Mouse (Mus musculus) forebrain, embryonic 10.5 days (tissue): Measurements from ENCODE around the gene Prkn. TPM values are rescaled to one million over a fixed set of nuclear protein-coding genes. Genes with fewer than 3 reads are reported as not detected.

Experiments used
- DNase-seq: peaks from one replicate; pipeline ENCODE4 v3.0.0-alpha.2; 2017; ENCODE audit warnings: low spot score; ENCODE audit errors: extremely low spot score
- H3K27ac ChIP-seq: fragments of 300-500 bp; sonication (generic); 2 replicates; pipeline ENCODE4 v1.5.1; 2016; ENCODE audit warnings: mild to moderate bottlenecking
- H3K27me3 ChIP-seq: fragments of 300-500 bp; sonication (generic); 2 replicates; pipeline ENCODE4 v1.6.1; 2016; ENCODE audit warnings: mild to moderate bottlenecking; ENCODE audit not compliant: poor library complexity, severe bottlenecking
- H3K36me3 ChIP-seq: fragments of 300-500 bp; sonication (generic); replicated peaks from 2 replicates; pipeline ENCODE4 v1.6.1; 2016; ENCODE audit warnings: mild to moderate bottlenecking, moderate library complexity
- H3K4me1 ChIP-seq: fragments of 300-500 bp; sonication (generic); 2 replicates; pipeline ENCODE4 v1.6.1; 2016
- H3K4me3 ChIP-seq: fragments of 300-500 bp; sonication (generic); 2 replicates; pipeline ENCODE4 v1.5.1; 2016; ENCODE audit warnings: mild to moderate bottlenecking, moderate library complexity
- H3K9me3 ChIP-seq: fragments of 300-500 bp; sonication (generic); 2 replicates; pipeline ENCODE4 v1.6.1; 2016; ENCODE audit warnings: mild to moderate bottlenecking, moderate library complexity
- WGBS: fragments of 180-500 bp; shearing (Covaris S2); methylation state at CpG from one replicate; pipeline ENCODE4 v1.1.7; 2016; 5-methylcytosine and 5-hydroxymethylcytosine counted together
- polyA plus RNA-seq: library from polyadenylated mRNA; unstranded; fragments of >200 nt; fragmentation: Nextera tagmentation; extraction: Ambion mirVana; gene quantifications from 2 replicates; pipeline ENCODE4 v1.2.1, GENCODE M21; 2016

The Prkn gene
- polyA plus RNA-seq, 1 experiment from 2014 or later: 0.81 TPM

- no peak overlapping the region for H3K4me3 ChIP-seq
- H3K4me1 ChIP-seq: peaks cover 5% of the 10 kb centered on the region; the same call in 1 of the 2 replicates
- no peaks in the 10 kb centered on the region for H3K9me3 ChIP-seq
- no peak for DNase-seq
- WGBS: 79% methylated on average over 3 of the region's 3 CpGs
- H3K36me3 ChIP-seq: no peaks in the 10 kb centered on the region
- no peaks in the 10 kb centered on the region for H3K27me3 ChIP-seq
- no peak overlapping the region for H3K27ac ChIP-seq
These were observed 493.6 kb downstream of the Prkn start for GRCm38 (mm10) chr17:11333741-11334140.

DNA sequence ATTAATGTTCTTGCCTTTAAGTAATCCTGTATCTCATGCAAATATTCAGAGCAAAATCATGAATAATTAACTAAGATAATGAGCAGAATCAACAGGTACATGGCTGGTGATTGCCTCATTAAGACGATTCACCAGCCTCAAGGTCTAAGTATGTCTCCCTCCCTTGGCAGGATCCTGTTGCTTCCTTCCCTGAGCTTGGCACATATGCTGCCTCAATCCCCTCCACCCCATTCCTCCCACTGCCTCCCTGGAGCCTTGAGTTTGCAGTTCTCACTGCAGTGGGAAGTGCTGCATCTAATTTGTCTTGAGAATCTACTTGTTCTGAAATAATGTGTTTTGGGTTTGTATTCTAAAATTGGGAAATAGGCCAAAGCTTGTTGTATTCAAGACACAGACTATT, 496.0 kb downstream of the Prkn start:
- no peaks in the 10 kb centered on the region for H3K36me3 ChIP-seq
- H3K4me1 ChIP-seq: peaks cover 5% of the 10 kb centered on the region; the same call in 1 of the 2 replicates
- DNase-seq: no peak
- no peaks in the 10 kb centered on the region for H3K9me3 ChIP-seq
- H3K27me3 ChIP-seq: no peaks in the 10 kb centered on the region
- no peak overlapping the region for H3K4me3 ChIP-seq
- no peak overlapping the region for H3K27ac ChIP-seq
- 82% methylated on average over 1 of the region's 1 CpGs for WGBS

- Histone ChIP-seq H3K9me3 (no peaks in the 10 kb centered on the region), H3K27me3 (no peaks in the 10 kb centered on the region), H3K4me1 (no peaks in the 10 kb centered on the region), H3K27ac (no peak overlapping the region), H3K4me3 (no peak overlapping the region), H3K36me3 (no peaks in the 10 kb centered on the region)
- 88% methylated on average over 4 of the region's 4 CpGs for WGBS
- no peak for DNase-seq
These were observed 500.2 kb downstream of the Prkn start for GRCm38 (mm10) chr17:11340368-11340767.

- WGBS: 100% methylated on average over 1 of the region's 1 CpGs
- DNase-seq: no peak
- Histone ChIP-seq H3K27me3 (no peaks in the 10 kb centered on the region), H3K4me1 (no peaks in the 10 kb centered on the region), H3K9me3 (no peaks in the 10 kb centered on the region), H3K27ac (no peak overlapping the region), H3K4me3 (no peak overlapping the region), H3K36me3 (no peaks in the 10 kb centered on the region)
These were observed 506.1 kb downstream of the Prkn start for GRCm38 (mm10) chr17:11346310-11346709.

GRCm38 (mm10) chr17:11352778-11353552, 512.8 kb downstream of the Prkn start:
- Histone ChIP-seq H3K36me3 (no peaks in the 10 kb centered on the region), H3K4me1 (no peaks in the 10 kb centered on the region), H3K27me3 (no peaks in the 10 kb centered on the region), H3K9me3 (no peaks in the 10 kb centered on the region), H3K4me3 (no peak overlapping the region), H3K27ac (no peak overlapping the region)
- 56% methylated on average over 1 of the region's 1 CpGs for WGBS
- DNase-seq: no peak

GRCm38 (mm10) chr17:11353553-11353945, 513.4 kb downstream of the Prkn start:
- 96% methylated on average over 4 of the region's 4 CpGs for WGBS
- Histone ChIP-seq H3K9me3 (no peaks in the 10 kb centered on the region), H3K27me3 (no peaks in the 10 kb centered on the region), H3K27ac (no peak overlapping the region), H3K4me3 (no peak overlapping the region), H3K36me3 (no peaks in the 10 kb centered on the region), H3K4me1 (no peaks in the 10 kb centered on the region)
- DNase-seq: no peak

GRCm38 (mm10) chr17:11354348-11354747, 514.2 kb downstream of the Prkn start:
- Histone ChIP-seq H3K4me1 (no peaks in the 10 kb centered on the region), H3K36me3 (no peaks in the 10 kb centered on the region), H3K4me3 (no peak overlapping the region), H3K27me3 (no peaks in the 10 kb centered on the region), H3K27ac (no peak overlapping the region), H3K9me3 (no peaks in the 10 kb centered on the region)
- no peak for DNase-seq
- whole genome bisulfite sequencing: 86% methylated on average over 7 of the region's 7 CpGs

GRCm38 (mm10) chr17:11375461-11375860, 535.3 kb downstream of the Prkn start:
- DNase-seq: no peak
- H3K27me3 ChIP-seq: no peaks in the 10 kb centered on the region
- H3K27ac ChIP-seq: no peak overlapping the region
- H3K36me3 ChIP-seq: no peaks in the 10 kb centered on the region
- no peaks in the 10 kb centered on the region for H3K4me1 ChIP-seq
- WGBS: 89% methylated on average over 2 of the region's 2 CpGs
- no peaks in the 10 kb centered on the region for H3K9me3 ChIP-seq
- no peak overlapping the region for H3K4me3 ChIP-seq

DNA sequence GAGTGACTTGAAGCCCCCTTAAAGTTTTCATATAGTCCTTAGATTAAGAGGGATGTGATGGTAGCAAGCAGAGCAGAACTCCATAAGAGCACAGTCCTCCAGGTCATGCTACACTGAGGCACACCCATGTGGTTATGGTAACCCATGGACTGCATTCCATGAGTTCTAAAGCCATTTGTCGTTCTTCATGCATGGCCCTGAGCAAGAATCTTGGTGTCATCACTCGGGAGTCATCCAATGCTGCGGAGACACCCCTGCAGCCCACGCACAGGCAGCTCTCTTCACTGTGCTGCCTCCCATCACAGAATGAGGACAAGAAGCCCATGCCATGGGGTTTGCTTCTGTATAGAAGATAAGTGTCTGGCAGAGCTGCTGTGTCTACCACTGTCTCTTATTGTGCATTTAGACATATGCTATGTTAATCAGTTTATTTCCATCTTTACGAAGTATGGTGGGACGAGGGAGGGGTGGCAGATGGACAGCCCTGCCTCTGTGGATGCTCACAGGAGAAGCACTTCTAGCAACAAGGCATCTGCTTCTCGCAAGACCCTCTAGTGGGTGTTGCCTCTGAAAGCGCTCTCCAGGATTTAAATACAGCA, 543.3 kb downstream of the Prkn start:
- Histone ChIP-seq H3K27me3 (no peaks in the 10 kb centered on the region), H3K9me3 (no peaks in the 10 kb centered on the region), H3K27ac (no peak overlapping the region), H3K4me1 (no peaks in the 10 kb centered on the region), H3K4me3 (no peak overlapping the region), H3K36me3 (no peaks in the 10 kb centered on the region)
- WGBS: 94% methylated on average over 8 of the region's 8 CpGs
- no peak for DNase-seq

DNA sequence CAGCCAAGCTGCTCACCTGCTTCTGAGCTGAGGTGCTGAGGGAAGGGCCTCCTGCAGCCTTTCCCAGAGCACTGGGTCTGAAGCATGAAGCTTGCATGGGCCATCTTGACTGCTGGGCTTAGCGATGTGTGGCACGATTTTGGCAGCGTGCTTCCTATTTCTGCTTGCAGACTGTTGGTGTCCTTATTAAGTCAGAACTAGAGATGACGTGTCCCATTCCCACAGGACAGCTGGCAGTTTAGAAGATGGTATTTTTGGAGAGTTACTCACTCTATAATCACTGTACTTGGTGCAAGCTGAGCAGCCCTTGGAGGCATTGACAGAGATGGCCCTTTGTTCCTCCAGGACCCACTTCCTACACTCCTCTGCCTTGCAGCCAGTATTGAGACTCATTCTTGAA, 545.1 kb downstream of the Prkn start:
- Histone ChIP-seq H3K9me3 (no peaks in the 10 kb centered on the region), H3K27me3 (no peaks in the 10 kb centered on the region), H3K27ac (no peak overlapping the region), H3K4me3 (no peak overlapping the region), H3K4me1 (no peaks in the 10 kb centered on the region), H3K36me3 (no peaks in the 10 kb centered on the region)
- WGBS: 88% methylated on average over 4 of the region's 4 CpGs
- no peak for DNase-seq

DNA sequence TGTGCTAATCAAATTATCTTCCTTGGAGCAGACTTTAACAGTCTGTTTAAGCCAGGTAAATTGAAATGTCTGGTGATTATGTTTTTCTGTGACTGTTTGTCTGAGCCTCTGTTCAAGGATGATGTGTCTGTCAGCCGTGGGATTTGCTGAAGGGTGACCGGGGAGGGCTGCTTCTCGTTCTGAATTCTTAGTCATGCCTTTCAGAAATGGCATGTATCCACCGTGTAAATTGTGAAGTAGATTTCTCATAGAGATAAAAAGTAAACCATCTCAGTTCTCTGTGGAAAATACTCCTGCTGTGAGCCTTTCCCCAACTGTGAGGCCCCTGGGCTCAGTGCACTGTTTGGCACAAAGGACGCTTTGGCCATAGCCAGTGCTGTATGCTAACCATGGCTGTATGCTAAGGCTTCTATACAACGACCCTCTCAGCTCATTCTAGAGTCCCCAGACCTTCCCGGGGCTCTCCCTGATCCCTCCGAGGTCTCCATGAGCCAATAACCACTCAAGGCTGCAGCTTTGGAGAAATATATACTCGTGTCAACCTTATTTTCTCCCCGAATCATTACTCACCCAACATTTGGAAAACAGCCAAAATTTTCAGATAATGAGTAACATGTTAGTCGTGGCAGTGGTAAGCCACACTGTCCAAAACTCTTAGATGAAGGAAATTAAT, 552.6 kb downstream of the Prkn start:
- H3K27me3 ChIP-seq: no peaks in the 10 kb centered on the region
- DNase-seq: no peak
- H3K4me1 ChIP-seq: no peaks in the 10 kb centered on the region
- no peak overlapping the region for H3K4me3 ChIP-seq
- H3K9me3 ChIP-seq: no peaks in the 10 kb centered on the region
- H3K27ac ChIP-seq: no peak overlapping the region
- no peaks in the 10 kb centered on the region for H3K36me3 ChIP-seq
- 85% methylated on average over 11 of the region's 11 CpGs for WGBS

DNA sequence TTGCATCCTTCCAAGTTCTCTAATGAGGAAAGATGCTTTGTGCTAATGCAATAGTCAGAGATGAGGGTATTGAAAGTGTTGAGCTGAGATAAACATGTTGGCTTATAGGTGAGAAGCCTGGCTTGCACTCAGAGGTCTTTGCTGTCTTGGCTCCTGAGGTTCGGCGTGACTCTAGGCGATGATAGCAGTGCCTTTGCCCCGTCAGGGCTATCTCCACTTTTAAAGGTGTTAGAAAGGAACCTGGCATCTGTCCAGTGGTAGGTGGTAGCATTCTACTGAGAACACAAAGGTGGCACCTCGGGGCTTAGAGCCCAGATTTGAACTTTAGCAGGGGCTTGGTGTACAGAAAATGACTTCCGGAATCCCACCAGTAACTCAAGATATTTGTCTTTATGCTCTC, 554.4 kb downstream of the Prkn start:
- no peaks in the 10 kb centered on the region for H3K27me3 ChIP-seq
- H3K4me3 ChIP-seq: no peak overlapping the region
- H3K27ac ChIP-seq: no peak overlapping the region
- DNase-seq: no peak
- H3K9me3 ChIP-seq: no peaks in the 10 kb centered on the region
- no peaks in the 10 kb centered on the region for H3K36me3 ChIP-seq
- 93% methylated on average over 6 of the region's 6 CpGs for WGBS
- no peaks in the 10 kb centered on the region for H3K4me1 ChIP-seq

DNA sequence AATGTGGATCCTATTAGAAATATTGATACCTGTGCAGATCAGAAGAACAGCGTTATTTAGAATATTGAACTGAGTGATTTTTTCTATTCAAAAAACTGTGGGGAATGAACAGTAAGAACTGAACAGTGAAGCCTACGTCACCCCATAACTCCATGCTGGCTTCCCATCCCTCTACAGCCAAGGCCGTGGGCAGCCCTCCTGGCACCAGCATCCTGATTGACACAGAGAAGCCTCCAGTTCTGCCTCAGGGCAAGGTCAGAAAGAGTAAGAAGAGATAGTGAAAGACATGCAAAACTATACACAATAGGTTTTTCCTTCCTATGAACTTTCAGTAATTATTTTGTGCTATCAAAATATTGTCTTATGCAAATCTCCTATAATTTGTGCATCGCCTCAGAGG, 557.5 kb downstream of the Prkn start:
- no peaks in the 10 kb centered on the region for H3K27me3 ChIP-seq
- H3K9me3 ChIP-seq: no peaks in the 10 kb centered on the region
- 90% methylated on average over 4 of the region's 4 CpGs for WGBS
- no peak overlapping the region for H3K4me3 ChIP-seq
- no peak overlapping the region for H3K27ac ChIP-seq
- H3K36me3 ChIP-seq: no peaks in the 10 kb centered on the region
- DNase-seq: no peak
- no peaks in the 10 kb centered on the region for H3K4me1 ChIP-seq
